Mouse (Mus musculus): ENCODE results near the gene Gm136.
A peak's percentile ranks its signal among the peaks of the same experiment; 100 is the strongest.
"Not testable (repeated sequence)": the region's sequence is repeated elsewhere in the genome, so short reads cannot be mapped to it uniquely, and the experiment has no call there.

Gm136 gene

GRCm38 (mm10) chr4:34756163-34756562, at the start of gene Gm136:
Gene Gm136, minus strand, starts transcription at chr4:34756263.
- DNase-seq (ENCODE audit: low spot score) = no peak

DNA sequence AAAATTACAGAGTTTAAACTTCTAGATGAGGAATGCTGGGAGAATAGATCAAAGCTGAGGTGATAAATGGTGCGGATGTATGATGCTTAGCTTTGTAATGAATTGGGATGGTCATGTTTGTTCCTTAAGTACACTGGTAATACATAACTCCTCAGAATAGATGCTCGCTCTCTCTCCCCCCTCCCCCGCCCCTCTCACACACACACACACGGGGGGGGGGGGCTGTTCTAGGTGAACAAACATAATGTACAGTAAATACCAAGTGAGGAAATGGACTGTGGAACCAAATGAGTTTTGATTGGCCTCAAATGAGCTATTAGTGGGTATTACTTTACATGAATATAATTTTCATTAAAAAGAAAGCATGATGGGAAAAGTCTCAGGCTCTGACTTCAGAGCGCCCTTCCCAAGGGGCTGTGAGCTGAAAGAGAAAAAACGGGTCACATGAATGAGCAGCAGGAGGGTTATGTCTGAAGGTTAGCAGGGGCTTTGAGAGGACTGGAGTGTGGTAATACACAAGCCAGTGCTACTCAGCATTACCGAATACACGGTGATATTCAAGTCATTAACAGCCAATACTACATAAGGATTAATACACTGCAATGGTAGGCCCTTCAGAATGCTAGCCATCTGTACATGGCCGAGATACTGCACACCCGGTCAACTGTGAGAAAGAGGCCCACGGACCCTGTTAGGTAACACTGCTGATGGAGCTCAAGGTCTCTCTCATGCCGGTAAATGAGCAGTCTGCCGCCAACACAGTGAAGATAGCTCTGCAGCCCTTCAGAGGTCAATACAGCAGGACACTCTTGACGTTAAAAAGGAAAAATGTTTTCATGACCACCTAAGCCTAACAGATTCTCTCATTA, 45.3 kb upstream of the Gm136 start:
- no peak for DNase-seq (ENCODE audit: low spot score)

DNA sequence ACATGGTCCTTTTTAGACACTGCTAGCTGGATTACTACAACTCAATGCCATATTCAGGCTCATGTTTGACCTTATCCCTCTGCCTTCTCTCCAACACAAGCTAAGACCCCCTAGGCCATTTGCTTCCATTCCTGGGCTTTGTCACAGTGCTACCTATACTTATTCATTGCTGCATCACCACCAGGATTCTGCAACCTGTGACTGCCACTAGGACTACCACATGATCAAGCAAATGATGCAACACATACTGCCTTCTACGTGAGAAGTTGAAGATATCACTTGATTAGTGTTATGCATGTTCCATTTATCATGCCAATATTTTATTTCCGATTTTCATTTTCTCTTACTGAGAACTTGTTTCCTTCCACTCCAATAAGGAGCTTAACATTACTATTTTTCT, 41.9 kb upstream of the Gm136 start:
- no peak for DNase-seq (ENCODE audit: low spot score)

- DNase-seq (ENCODE audit: low spot score) = no peak
These were observed 41.4 kb upstream of the Gm136 start for GRCm38 (mm10) chr4:34797294-34797983.

- DNase-seq (ENCODE audit: low spot score) = no peak
These were observed 40.2 kb upstream of the Gm136 start for GRCm38 (mm10) chr4:34796294-34796693.

GRCm38 (mm10) chr4:34786476-34786875, 30.4 kb upstream of the Gm136 start:
- no peak for DNase-seq (ENCODE audit: low spot score)

- DNase-seq (ENCODE audit: low spot score) = no peak
These were observed 29.6 kb upstream of the Gm136 start for GRCm38 (mm10) chr4:34785646-34786045.

DNA sequence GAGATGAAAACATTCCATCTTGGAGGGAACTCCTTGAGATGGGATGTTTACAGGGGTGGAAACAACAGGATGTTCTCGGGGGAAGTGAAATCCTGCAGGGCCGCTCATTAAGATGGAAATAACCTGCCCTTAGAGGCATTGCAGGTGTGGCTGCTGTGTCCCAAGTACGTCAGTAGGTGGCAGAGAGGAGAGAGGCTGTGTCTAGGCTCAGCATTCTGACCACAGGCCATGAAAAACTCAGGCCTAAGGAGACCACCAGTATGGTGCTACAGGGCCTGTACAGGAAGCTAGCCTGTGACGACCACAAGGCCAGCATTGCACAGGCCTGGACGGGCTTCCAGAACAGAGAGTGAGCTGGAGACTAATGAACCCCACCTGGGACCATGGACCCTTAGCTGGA, 28.8 kb upstream of the Gm136 start:
- no peak for DNase-seq (ENCODE audit: low spot score)

DNA sequence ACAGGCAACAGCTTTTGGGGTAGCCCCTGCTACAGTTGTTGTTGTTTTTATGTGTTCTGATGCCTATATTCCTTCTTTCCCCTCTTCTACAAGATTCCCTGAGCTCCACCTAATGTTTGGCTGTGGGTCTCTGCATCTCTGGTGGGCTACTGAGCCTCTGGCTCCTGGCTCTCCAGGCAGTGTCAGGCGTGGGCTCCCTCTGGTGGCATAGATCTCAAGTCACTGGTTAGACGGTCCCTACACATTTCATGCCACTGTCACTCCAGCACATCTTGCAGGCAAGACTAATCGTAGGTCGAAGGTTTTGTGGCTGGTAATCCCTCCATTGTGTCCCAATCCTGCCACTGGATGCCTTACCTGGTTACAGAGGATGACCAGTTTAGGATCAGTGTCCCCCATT, 26.7 kb upstream of the Gm136 start:
- DNase-seq (ENCODE audit: low spot score) = peak; percentile 52

- DNase-seq (ENCODE audit: low spot score) = peak; percentile 95
These were observed 21.8 kb upstream of the Gm136 start, which contains the start of gene Smim8 for GRCm38 (mm10) chr4:34777677-34778527. Gene Smim8, minus strand, starts transcription at chr4:34778423.

DNA sequence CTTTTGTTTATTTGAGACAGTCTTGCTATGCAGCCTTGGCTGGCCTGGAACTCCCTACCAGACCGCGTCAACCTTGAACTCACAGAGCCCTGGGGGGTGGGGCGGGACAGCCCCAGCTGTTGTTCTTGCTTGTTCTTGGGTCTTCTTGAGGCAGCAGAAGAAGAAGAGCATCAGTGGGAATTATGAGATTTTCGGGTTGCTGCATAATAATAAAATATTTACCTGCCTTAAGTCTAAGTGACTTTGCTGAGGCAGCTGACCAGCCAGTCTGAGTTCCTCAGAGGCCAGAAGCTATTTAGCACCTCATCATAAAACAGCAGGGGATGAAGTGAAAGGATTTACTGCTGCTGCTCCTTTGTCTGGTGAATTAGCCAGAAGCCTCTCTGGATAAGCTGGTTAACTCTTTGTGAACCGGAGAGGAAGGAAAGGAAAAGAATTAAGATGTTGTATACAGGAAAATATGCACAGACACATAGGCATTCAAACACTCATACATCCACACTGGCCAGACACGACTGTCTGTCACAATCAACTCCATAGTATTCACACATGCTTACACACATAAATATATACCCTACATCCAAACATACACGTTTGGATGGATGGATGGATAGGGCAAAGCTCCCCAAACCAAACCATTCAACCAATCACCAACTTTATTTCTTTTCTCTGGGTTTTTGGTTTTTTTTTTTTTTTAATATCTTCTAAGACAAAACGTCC, 15.7 kb upstream of the Gm136 start:
- DNase-seq (ENCODE audit: low spot score) = peak; percentile 46

GRCm38 (mm10) chr4:34749236-34749635, 6.8 kb downstream of the Gm136 start:
- no peak for DNase-seq (ENCODE audit: low spot score)

DNA sequence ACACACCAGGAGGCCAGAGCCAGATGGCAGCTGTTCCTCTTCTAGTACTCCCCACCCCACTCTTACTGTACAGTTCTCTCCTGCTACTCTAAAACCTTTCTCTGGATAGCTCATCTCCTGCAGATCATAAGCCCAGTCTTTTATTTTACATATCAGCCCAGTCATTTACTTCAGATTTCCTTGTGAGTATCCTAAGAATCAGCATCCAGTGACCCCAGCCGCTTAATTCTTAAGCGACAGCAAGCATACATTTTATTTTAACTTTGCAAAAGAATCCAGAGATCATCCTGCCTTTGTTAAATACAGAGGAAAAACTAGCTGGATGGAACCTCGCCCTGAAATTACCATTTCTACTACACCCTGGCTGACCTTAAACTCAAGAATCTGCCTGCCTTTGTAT, 21.6 kb downstream of the Gm136 start:
- no peak for DNase-seq (ENCODE audit: low spot score)

GRCm38 (mm10) chr4:34733415-34733814, 22.6 kb downstream of the Gm136 start:
- DNase-seq (ENCODE audit: low spot score) = not testable (repeated sequence)

- DNase-seq (ENCODE audit: low spot score) = peak; percentile 85
These were observed 26.2 kb downstream of the Gm136 start, which contains the start of gene Cfap206 for GRCm38 (mm10) chr4:34729851-34730341. Gene Cfap206, minus strand, starts transcription at chr4:34730206.

- DNase-seq (ENCODE audit: low spot score) = not testable (repeated sequence)
These were observed 30.4 kb downstream of the Gm136 start for GRCm38 (mm10) chr4:34725710-34726109.

DNA sequence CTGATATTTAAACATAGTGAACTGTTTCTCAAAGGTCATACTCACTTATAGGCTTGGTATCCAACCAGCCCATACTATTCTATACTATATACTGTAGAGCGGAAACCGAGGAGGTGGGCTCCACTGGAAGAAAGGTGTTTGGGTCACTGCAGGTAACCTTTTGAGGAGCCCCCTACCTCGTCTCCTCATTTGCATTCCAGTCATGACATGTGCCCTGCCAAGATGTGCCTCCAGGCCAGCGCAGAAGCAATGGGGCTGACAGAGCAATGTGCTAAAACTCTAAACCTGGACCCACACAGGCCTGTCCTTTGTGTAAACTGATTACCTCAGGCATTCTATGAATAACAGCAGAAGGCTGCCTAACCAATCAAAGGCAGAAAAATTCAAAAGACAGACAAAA, 31.8 kb downstream of the Gm136 start:
- DNase-seq (ENCODE audit: low spot score) = no peak

DNA sequence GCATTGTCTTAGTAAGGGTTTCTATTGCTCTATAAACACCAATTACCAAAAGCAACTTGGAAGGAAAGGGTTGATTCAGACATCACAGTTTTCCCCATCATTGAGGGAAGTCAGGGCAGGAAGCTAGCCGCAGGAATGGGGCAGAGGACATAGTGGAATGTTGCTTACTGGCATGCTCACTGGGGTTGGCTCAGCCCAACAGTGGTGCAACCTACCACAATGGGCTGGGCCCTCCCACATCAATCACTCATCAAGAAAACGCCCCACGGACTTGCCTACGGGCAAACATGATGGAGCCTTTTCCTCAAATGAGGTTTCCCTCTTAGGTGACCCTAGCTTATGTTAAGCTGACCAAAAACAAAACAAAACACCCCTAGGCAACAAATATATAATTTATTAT, 32.9 kb downstream of the Gm136 start:
- no peak for DNase-seq (ENCODE audit: low spot score)

DNA sequence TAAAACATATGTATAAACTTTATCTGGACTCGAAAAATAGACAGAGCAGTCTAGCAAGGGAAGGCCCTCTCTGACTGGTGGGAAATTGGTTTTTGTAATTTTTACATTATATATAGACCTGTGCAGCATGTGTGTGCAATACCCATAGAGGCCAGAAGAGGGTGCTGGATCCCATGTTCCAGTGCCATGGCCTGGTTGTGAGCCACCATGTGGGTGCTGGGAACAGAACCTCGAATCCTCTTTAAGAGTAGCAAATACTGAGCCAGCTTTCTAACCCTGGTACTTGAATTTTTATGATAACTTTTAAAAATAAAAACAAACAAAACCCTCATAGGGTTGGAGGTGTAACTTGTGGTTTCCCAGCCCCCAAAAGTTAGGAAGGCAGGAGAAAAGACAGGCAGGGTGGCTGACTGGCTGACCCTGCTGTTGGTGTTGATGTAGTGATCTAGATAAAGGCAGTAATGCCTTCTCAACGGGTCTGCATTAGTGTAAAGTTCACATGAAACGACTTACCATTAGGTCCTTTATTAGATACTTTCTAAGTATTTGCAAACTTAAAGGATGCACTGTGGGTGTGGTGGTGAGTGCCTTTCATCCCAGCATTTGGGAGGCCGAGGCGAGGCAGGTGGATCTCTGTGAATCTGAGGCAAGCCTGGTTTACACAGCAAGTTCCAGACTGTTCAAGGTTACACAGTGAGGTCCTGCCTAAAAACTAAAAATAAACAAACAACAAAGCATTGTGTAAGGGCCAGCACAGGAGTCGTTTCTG, 35.8 kb downstream of the Gm136 start:
- DNase-seq (ENCODE audit: low spot score) = no peak

- DNase-seq (ENCODE audit: low spot score) = no peak
These were observed 36.6 kb downstream of the Gm136 start for GRCm38 (mm10) chr4:34719421-34719820.

- DNase-seq (ENCODE audit: low spot score) = no peak
These were observed 41.0 kb downstream of the Gm136 start for GRCm38 (mm10) chr4:34715062-34715461.

Data from testis, postnatal 10 days (tissue).